Mouse (Mus musculus) bone marrow macrophage, adult 2 months (primary cell): ENCODE data around the gene Thsd1.

Experiments used
- CTCF ChIP-seq: IDR thresholded peaks from 2 replicates; pipeline ENCODE4 v1.5.1; 2012; ENCODE audit warnings: low read depth, mild to moderate bottlenecking, low read length, moderate library complexity
- POLR2A ChIP-seq: IDR thresholded peaks from 2 replicates; pipeline ENCODE4 v1.6.1; 2012; ENCODE audit warnings: mild to moderate bottlenecking, low read depth, low read length, borderline replicate concordance

- TF ChIP-seq CTCF (no peak), POLR2A (no peak)
These were observed 42.2 kb upstream of the Thsd1 start for GRCm38 (mm10) chr8:22184884-22185283.
